Mouse (Mus musculus) limb, embryonic 13.5 days (tissue): ENCODE data around the gene Gm13277. TPM values are rescaled to one million over a fixed set of nuclear protein-coding genes. Genes with fewer than 3 reads are reported as not detected.
A peak's percentile ranks its signal among the peaks of the same experiment; 100 is the strongest.
"Not testable (repeated sequence)": the region's sequence is repeated elsewhere in the genome, so short reads cannot be mapped to it uniquely, and the experiment has no call there.

ENCODE experiments used
- ATAC-seq: fragments of 200-750 bp; cut with Nextera tagmentation; 2 replicates; pipeline ENCODE4 v1.8.0; 2017; ENCODE audit warnings: low read depth, moderate number of reproducible peaks, moderate TSS enrichment; ENCODE audit not compliant: low FRiP score
- H3K27ac ChIP-seq: fragments of 300-500 bp; sonication (generic); 2 replicates; pipeline ENCODE4 v1.5.1; 2015; ENCODE audit warnings: inconsistent platforms, mild to moderate bottlenecking, moderate library complexity
- H3K27me3 ChIP-seq: fragments of 300-500 bp; sonication (generic); 2 replicates; pipeline ENCODE4 v1.6.1; 2015; ENCODE audit warnings: mild to moderate bottlenecking, inconsistent platforms
- H3K36me3 ChIP-seq: fragments of 300-500 bp; sonication (generic); 2 replicates; pipeline ENCODE4 v1.6.1; 2015; ENCODE audit warnings: inconsistent platforms, mild to moderate bottlenecking, moderate library complexity
- H3K4me1 ChIP-seq: fragments of 300-500 bp; sonication (generic); 2 replicates; pipeline ENCODE4 v1.6.1; 2015; ENCODE audit warnings: inconsistent platforms
- H3K4me2 ChIP-seq: fragments of 300-500 bp; sonication (generic); replicated peaks from 2 replicates; pipeline ENCODE4 v1.6.1; 2015; ENCODE audit warnings: inconsistent platforms, mild to moderate bottlenecking, moderate library complexity
- H3K4me3 ChIP-seq: fragments of 300-500 bp; sonication (generic); 2 replicates; pipeline ENCODE4 v1.5.1; 2015; ENCODE audit warnings: moderate library complexity, mild to moderate bottlenecking, inconsistent platforms
- H3K9ac ChIP-seq: fragments of 300-500 bp; sonication (generic); 2 replicates; pipeline ENCODE4 v1.6.1; 2015; ENCODE audit warnings: mild to moderate bottlenecking, inconsistent platforms
- H3K9me3 ChIP-seq: fragments of 300-500 bp; sonication (generic); 2 replicates; pipeline ENCODE4 v1.6.1; 2016; ENCODE audit warnings: inconsistent platforms
- WGBS: fragments of 180-500 bp; shearing (Covaris S2); methylation state at CpG from one replicate; pipeline ENCODE4 v1.1.7; 2015; 5-methylcytosine and 5-hydroxymethylcytosine counted together
- polyA plus RNA-seq: library from polyadenylated mRNA; unstranded; fragments of >200 nt; fragmentation: Nextera tagmentation; extraction: Ambion mirVana; gene quantifications from 2 replicates; pipeline ENCODE4 v1.2.1, GENCODE M21; 2015

Gm13277 gene
- polyA plus RNA-seq, result not detected in 2 replicates

DNA sequence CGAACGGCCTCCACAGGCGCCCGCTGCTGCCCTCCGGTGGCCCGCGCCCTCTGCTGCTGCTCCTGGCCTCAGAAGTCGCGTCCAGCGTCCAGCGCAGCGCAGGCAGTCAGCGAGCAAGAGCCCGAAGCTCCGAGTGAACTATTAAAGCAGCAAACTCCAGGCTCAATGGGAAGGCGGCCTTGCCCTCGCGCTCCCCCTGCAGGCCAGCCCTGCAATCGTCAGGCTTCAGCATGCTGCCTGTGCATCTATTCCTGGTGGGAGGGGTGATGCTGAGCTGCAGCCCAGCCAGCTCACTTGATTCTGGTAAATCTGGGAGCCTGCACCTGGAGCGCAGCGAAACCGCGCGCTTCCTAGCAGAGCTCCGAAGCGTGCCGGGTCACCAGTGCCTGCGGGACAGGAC is at the start of gene Gm13277:
Gm13277 (plus strand) TSS at position 231 of the 400 bp plus-strand sequence.
- H3K4me1 ChIP-seq, H3K9ac ChIP-seq, H3K4me3 ChIP-seq, H3K27ac ChIP-seq, H3K36me3 ChIP-seq, H3K27me3 ChIP-seq, H3K9me3 ChIP-seq, ATAC-seq, H3K4me2 ChIP-seq: not testable (repeated sequence)
- WGBS, result 0% methylated on average over 4 of the region's 28 CpGs

DNA sequence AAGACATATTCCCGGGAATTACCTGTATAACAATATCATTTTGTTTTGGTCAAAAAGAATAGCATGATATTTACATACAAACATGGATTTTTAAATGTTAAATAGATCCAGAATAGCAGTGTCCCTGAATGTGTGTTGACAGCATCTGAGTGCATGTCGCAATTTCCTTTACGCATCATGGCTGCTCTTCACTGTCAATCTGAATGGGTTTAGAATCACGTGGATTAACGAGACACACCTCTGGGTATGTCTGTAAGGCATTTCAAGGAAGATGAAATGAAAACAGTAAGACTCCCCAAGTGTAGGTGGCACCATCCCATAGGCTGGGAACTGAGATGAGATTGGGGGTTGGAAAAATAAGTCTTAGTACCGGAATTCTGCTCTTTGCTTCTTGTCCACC is 49.4 kb upstream of the Gm13277 start:
- WGBS, result 78% methylated on average over 6 of the region's 6 CpGs
- H3K4me1 ChIP-seq, result no peaks in the 10 kb centered on the region
- no peaks in the 10 kb centered on the region for H3K27me3 ChIP-seq
- no peaks in the 10 kb centered on the region for H3K36me3 ChIP-seq
- no peak overlapping the region for H3K4me2 ChIP-seq
- H3K4me3 ChIP-seq, result no peak overlapping the region
- no peaks in the 10 kb centered on the region for H3K9me3 ChIP-seq
- no peak overlapping the region for H3K9ac ChIP-seq
- no peak for ATAC-seq
- no peak overlapping the region for H3K27ac ChIP-seq

DNA sequence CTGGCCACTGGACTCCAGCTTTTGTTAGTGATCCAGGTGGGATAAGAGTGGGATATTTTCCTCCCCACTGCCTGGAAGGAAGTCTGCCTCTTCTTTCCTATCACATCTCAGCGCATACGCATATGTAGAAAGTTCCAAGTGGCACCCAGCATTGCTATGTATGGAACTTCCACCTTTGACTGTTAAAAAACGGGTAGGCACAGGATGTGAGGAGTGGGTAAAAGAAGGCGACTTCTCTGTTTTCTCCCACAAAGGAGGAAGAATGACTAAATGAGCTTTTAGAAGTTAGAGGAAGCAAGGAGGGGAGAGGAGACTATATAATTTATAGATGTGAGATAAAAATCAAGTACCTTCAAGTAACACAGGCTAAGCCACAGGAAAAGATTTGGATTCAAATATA is 47.0 kb upstream of the Gm13277 start:
- WGBS, result 83% methylated on average over 4 of the region's 4 CpGs
- Histone ChIP-seq H3K36me3 (no peaks in the 10 kb centered on the region), H3K9ac (no peak overlapping the region), H3K27ac (no peak overlapping the region), H3K4me1 (peaks cover 7% of the 10 kb centered on the region), H3K4me3 (no peak overlapping the region), H3K9me3 (no peaks in the 10 kb centered on the region), H3K27me3 (no peaks in the 10 kb centered on the region), H3K4me2 (no peak overlapping the region)
- no peak for ATAC-seq

DNA sequence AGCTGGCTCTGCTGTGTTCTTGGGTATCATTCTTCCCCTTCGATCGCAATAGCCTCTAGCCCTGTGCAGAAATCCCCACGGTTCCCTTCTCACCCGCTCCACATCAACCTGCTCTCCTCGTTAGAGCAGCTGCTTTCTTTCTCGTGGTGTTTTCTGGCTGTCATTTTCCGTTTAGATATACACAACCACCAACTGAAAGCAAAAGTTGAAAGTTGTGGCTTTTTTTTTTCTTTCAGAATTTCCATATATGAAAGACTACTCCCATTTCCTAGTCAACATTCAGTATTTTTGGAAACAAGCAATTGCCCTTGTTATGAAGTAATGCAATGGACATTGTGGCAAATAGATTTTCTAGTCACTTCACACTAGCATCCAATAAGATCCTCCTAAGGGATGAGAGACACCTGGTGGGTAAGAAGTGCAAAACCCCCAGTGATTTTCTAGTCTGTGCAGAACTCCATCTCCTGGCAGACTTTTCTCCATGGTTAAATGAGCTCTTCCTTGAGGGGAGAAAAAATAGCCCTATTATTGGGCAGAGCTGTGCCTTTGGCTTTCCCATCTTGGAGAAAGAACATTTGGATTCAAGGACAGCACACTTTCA is 45.6 kb upstream of the Gm13277 start:
- Histone ChIP-seq H3K27me3 (no peaks in the 10 kb centered on the region), H3K4me3 (no peak overlapping the region), H3K4me2 (no peak overlapping the region), H3K4me1 (peaks cover 7% of the 10 kb centered on the region), H3K9me3 (no peaks in the 10 kb centered on the region), H3K36me3 (no peaks in the 10 kb centered on the region), H3K27ac (no peak overlapping the region), H3K9ac (0 out of 2 replicates have a peak overlapping the region, but pooled peaks have one; percentile 19)
- ATAC-seq, result no peak
- 72% methylated on average over 7 of the region's 7 CpGs for WGBS

DNA sequence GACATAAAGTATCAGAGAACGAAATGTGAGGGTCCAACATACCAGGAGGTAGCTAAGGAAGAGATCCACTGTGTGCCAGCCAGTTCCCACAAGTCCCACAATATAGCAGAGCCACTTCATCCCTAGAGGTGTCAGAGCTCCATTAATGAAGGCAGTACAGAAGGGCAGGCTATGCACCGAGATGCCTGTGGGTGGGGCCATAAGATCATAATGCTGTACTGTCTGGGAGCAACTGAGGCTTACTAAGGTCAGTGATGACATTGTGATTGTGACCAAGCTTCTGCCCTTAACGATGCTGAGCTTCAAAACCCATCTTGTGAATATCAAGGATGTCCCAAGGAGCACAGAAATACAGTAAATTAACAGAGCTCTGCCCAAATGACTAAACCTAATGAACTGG is 44.2 kb upstream of the Gm13277 start:
- Histone ChIP-seq H3K27me3 (no peaks in the 10 kb centered on the region), H3K4me1 (peaks cover 7% of the 10 kb centered on the region), H3K9ac (no peak overlapping the region), H3K9me3 (no peaks in the 10 kb centered on the region), H3K27ac (no peak overlapping the region), H3K4me3 (no peak overlapping the region), H3K4me2 (no peak overlapping the region), H3K36me3 (no peaks in the 10 kb centered on the region)
- no peak for ATAC-seq
- WGBS, result 77% methylated on average over 3 of the region's 3 CpGs

DNA sequence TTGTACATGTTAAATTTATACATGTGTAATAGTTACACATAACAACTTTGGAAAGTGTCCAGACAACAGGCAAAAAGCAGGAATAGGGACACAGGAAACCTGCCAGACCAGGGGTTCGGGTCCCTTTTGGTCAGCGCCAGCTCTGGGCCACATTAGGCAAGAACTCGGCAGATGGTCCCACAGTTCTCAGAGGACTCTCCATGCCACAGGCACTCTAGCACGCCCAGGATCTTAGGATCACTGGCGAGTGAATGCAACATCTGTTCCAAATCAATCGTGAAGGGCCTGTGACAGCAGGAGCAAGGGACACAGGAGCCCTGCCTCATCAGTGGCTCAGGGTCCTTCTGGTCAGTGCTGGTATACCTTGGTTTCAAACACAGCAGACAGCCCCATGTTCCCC is 38.5 kb upstream of the Gm13277 start:
- no peaks in the 10 kb centered on the region for H3K36me3 ChIP-seq
- H3K27ac ChIP-seq, result no peak overlapping the region
- WGBS, result 21% methylated on average over 6 of the region's 6 CpGs
- no peaks in the 10 kb centered on the region for H3K27me3 ChIP-seq
- H3K4me3 ChIP-seq, result no peak overlapping the region
- no peak overlapping the region for H3K4me2 ChIP-seq
- H3K9me3 ChIP-seq, result no peaks in the 10 kb centered on the region
- no peak for ATAC-seq
- peaks cover 7% of the 10 kb centered on the region for H3K4me1 ChIP-seq
- no peak overlapping the region; the same call in 1 of the 2 replicates for H3K9ac ChIP-seq

DNA sequence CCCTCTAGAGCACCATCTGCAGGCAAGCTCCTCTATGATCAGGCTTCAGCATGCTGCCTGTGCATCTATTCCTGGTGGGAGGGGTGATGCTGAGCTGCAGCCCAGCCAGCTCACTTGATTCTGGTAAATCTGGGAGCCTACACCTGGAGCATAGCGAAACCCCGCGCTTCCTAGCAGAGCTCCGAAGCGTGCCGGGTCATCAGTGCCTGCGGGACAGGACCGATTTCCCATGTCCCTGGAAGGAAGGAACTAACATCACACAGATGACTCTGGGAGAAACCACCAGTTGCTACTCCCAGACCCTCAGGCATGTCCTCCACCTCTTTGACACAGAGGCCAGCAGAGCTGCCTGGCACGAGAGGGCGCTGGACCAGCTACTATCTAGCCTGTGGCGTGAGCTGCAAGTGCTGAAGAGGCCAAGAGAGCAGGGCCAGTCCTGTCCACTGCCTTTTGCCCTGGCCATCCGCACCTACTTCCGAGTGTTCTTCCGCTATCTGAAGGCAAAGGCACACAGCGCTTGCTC is 33.6 kb upstream of the Gm13277 start, which contains the start of gene Gm13271:
Gm13271 (plus strand) TSS at position 51 of the 523 bp plus-strand sequence.
- H3K4me1 ChIP-seq, ATAC-seq, H3K27me3 ChIP-seq, H3K36me3 ChIP-seq, H3K9me3 ChIP-seq, H3K4me2 ChIP-seq, H3K4me3 ChIP-seq, H3K9ac ChIP-seq, H3K27ac ChIP-seq: not testable (repeated sequence)
- WGBS, result 79% methylated on average over 15 of the region's 15 CpGs

DNA sequence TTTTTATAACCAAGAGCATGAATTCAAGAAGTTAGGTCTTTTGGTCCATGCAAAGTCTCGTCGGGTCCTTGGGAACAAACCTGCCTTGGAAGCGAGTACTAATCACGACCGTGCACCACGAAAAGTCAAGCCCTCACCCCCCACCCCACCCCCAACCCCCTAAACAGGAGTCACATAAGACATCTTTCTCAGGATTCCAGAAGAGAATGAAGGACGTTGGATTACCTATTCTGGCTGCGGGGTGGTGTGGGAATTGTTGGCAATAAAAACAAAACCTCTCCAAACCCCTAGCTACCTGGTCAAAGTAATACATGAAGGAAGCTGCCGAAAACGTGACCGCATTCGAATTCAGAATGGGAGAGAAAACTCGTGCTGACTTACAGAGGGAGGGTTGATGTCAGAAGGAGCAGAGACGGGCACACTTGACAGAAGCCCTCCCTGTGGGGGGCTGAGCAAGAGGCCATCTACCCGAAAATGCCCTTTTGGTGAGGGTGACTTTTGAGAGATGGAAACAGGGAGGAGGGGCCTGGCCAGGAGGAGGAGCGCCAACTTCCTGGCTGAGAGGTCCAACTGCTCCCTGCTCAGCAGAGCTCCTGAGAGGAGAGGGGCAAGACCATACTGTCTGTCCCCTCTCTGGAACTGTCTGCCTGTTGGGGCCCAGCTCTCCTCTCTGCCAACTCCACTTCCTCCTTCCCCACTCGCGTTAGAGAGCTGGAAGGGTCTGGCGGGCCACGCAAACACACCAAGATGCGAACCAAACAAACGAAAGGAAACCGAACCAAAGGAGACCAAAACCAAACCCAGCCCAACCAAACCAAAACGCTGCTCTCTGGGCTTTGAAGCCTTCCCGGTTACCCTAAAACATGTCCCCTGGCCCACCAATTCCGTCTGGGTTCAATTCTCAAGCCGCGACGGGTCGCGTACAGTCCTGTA is 31.6 kb upstream of the Gm13277 start:
- peak overlapping the region; percentile 74 for H3K4me2 ChIP-seq
- H3K27me3 ChIP-seq, H3K36me3 ChIP-seq, H3K4me1 ChIP-seq, ATAC-seq, H3K9me3 ChIP-seq: not testable (repeated sequence)
- peak overlapping the region; percentile 54 for H3K4me3 ChIP-seq
- WGBS, result 8% methylated on average over 29 of the region's 31 CpGs
- peak overlapping the region; percentile 95 for H3K27ac ChIP-seq
- H3K9ac ChIP-seq, result peak overlapping the region; percentile 75

DNA sequence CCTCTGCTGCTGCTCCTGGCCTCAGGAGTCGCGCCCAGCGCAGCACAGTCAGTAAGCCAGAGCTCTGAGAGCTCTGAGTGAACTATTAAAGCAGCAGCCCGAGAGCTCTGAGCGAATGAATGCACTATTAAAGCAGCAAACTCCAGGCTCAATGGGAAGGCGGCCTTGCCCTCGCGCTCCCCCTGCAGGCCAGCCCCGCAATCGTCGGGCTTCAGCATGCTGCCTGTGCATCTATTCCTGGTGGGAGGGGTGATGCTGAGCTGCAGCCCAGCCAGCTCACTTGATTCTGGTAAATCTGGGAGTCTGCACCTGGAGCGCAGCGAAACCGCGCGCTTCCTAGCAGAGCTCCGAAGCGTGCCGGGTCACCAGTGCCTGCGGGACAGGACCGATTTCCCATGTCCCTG is 30.8 kb upstream of the Gm13277 start:
- not testable (repeated sequence) for H3K4me1 ChIP-seq, H3K27me3 ChIP-seq, H3K9me3 ChIP-seq, H3K36me3 ChIP-seq
- ATAC-seq, result peak; percentile 100
- WGBS, result under 1% methylated on average over 17 of the region's 21 CpGs
- H3K9ac ChIP-seq, result peak overlapping the region; percentile 75
- peak overlapping the region; percentile 54 for H3K4me3 ChIP-seq
- H3K4me2 ChIP-seq, result peak overlapping the region; percentile 74
- peak overlapping the region; percentile 95 for H3K27ac ChIP-seq

DNA sequence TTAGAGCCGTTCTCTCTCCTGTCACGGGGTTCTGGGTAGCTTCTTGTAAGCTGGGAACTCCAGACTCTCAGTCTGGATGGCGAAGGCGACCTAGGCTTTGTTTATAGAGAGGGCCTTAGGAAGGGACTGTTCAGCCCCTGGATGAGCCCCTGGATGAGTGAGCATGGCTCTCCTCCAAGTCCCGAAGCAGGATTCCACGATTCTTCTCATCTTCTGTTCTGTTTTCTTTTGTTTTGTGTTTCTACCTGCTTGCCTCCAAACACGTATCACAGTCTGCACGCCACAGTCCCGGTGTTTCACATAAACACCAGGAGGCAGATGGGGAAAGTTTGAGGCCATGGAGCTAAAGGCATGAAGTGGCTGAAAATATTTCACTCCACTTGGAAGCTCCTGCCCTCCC is 29.7 kb upstream of the Gm13277 start:
- not testable (repeated sequence) for H3K36me3 ChIP-seq, H3K4me2 ChIP-seq, H3K9ac ChIP-seq, ATAC-seq, H3K27ac ChIP-seq, H3K27me3 ChIP-seq, H3K9me3 ChIP-seq, H3K4me3 ChIP-seq, H3K4me1 ChIP-seq
- 83% methylated on average over 9 of the region's 9 CpGs for WGBS

DNA sequence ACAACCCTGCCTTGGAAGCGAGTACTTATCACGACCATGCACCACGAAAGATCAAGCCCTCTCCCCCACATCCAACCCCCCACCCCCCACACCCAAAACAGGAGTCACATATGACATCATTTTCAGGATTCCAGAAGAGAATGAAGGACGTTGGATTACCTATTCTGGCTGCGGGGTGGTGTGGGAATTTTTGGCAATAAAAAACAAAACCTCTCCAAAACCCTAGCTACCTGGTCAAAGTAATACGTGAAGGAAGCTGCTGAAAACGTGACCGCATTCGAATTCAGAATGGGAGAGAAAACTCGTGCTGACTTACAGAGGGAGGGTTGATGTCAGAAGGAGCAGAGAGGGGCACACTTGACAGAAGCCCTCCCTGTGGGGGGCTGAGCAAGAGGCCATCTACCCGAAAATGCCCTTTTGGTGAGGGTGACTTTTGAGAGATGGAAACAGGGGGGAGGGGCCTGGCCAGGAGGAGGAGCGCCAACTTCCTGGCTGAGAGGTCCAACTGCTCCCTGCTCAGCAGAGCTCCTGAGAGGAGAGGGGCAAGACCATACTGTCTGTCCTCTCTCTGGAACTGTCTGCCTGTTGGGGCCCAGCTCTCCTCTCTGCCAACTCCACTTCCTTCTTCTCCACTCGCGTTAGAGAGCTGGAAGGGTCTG is 28.7 kb upstream of the Gm13277 start, which contains the start of gene Gm13283:
Gm13283 (plus strand) TSS at position 510 of the 659 bp plus-strand sequence.
- H3K36me3 ChIP-seq, ATAC-seq, H3K27me3 ChIP-seq, H3K9me3 ChIP-seq, H3K9ac ChIP-seq, H3K4me1 ChIP-seq: not testable (repeated sequence)
- Histone ChIP-seq H3K4me2 (peak within 1 kb of the TSS; percentile 57), H3K27ac (peak within 1 kb of the TSS; percentile 65), H3K4me3 (peak within 1 kb of the TSS; percentile 40)
- 20% methylated on average over 11 of the region's 14 CpGs for WGBS

DNA sequence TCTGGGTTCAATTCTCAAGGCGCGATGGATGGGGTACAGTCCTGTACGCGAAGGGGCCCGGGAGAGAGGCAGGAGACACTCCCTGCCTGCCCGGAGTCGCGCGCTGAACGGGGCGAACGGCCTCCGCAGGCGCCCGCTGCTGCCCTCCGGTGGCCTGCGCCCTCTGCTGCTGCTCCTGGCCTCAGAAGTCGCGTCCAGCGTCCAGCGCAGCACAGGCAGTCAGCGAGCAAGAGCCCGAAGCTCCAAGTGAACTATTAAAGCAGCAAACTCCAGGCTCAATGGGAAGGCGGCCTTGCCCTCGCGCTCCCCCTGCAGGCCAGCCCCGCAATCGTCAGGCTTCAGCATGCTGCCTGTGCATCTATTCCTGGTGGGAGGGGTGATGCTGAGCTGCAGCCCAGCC is 28.0 kb upstream of the Gm13277 start:
- under 1% methylated on average over 23 of the region's 28 CpGs for WGBS
- ATAC-seq, H3K9me3 ChIP-seq, H3K4me1 ChIP-seq, H3K27me3 ChIP-seq, H3K36me3 ChIP-seq, H3K9ac ChIP-seq: not testable (repeated sequence)
- Histone ChIP-seq H3K4me2 (peak overlapping the region; percentile 57), H3K27ac (peak overlapping the region; percentile 65), H3K4me3 (peak overlapping the region; percentile 40)
